Mouse (Mus musculus): ENCODE results near the gene Neurl1b.

DNA sequence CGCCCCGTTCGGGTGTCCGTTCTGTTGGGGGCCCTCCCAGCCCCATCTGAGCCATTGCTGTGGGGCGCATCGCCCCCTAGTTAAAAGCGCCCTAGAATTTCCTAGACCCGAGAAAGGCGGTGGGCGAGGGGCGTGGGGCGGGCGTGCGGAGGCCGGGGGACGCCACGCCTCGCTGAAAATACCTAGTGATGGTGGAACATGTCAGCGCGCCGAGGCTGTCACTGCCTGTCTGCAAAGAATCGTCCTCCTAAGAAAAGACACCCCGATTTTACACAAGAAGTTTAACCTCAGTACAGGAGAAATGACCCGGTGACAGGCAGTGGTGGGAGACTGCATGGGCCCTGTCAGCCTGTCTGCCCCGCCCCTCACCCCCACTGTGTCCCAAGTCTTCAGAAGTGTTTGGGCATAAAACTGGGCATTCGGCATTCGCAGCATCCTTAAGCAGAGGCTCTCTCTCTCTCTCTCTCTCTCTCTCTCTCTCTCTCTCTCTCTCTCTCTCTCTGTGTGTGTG, 781 bp downstream of the Neurl1b start:
- TF ChIP-seq CTCF (IDR thresholded peaks at IDR 0.05; ENCODE audit: low read depth) (no peak; the same call in 1 of the 2 replicates), EP300 (optimal IDR thresholded peaks at IDR 0.05) (no peak)

Measured in stomach, postnatal 0 days (tissue).